Comparison of ENCODE assay signal across 24 mouse cellular contexts in genomic region chr8:48704885-48705515, GRCm38 (mm10).
DNase-seq lines count a peak whose midpoint lies in the region; ATAC-seq and TF ChIP-seq lines count a peak whose summit lies in the region.
"Had no signal": no experiment of that assay in that cellular context is flagged by ENCODE, and none has a peak within 500 bp of the region (broad histone marks: within the 10 kb centered on the region; RNA-seq: fewer than 3 reads in every experiment).

No protein-coding gene starts in this region.

- peaks cover 5% of the 10 kb centered on the region for H3K4me1 ChIP-seq in intestine, embryonic 14.5 days (replicated peaks; ENCODE audit: control insufficient read depth, insufficient read depth, low read length)
- H3K4me1 ChIP-seq in intestine, postnatal 0 days (replicated peaks; ENCODE audit: control insufficient read depth, insufficient read depth, low read length) = no peaks in the 10 kb centered on the region
- H3K4me1 ChIP-seq in lung, embryonic 14.5 days (ENCODE audit: insufficient read depth) = 0 out of 2 replicates have a peak, but pooled peaks cover 4% of the 10 kb centered on the region
- no peaks in the 10 kb centered on the region for H3K4me1 ChIP-seq in intestine, embryonic 15.5 days (replicated peaks)
- H3K4me1 ChIP-seq in stomach, embryonic 14.5 days (ENCODE audit: control insufficient read depth, insufficient read depth, low read length) = no peaks in the 10 kb centered on the region
- H3K4me1 ChIP-seq: heart, embryonic 13.5 days; liver, embryonic 15.5 days; midbrain, embryonic 15.5 days; neural tube, embryonic 12.5 days had no signal

- TF ChIP-seq CTCF in intestine, postnatal 0 days (IDR thresholded peaks at IDR 0.05; ENCODE audit: low read depth) = no peak
- TF ChIP-seq CTCF in lung, embryonic 14.5 days (IDR thresholded peaks at IDR 0.05; ENCODE audit: low read depth) = no peak

- H3K4me3 ChIP-seq in intestine, embryonic 14.5 days (ENCODE audit: low read depth, low read length) = no peak overlapping the region
- H3K4me3 ChIP-seq in intestine, postnatal 0 days (ENCODE audit: low read depth, low read length) = no peak overlapping the region
- H3K4me3 ChIP-seq in lung, embryonic 14.5 days (ENCODE audit: low read depth, low read length) = no peak overlapping the region
- H3K4me3 ChIP-seq in intestine, embryonic 15.5 days (replicated peaks) = no peak overlapping the region
- no peak overlapping the region for H3K4me3 ChIP-seq in stomach, embryonic 14.5 days (ENCODE audit: low read depth, low read length)
- H3K4me3 ChIP-seq: heart, adult 2 months; heart, embryonic 13.5 days; hindbrain, embryonic 13.5 days; left cerebral cortex, adult 2 months; limb, embryonic 10.5 days; liver, embryonic 15.5 days; midbrain, embryonic 15.5 days; neural tube, embryonic 12.5 days had no signal

- ATAC-seq in intestine, embryonic 14.5 days (replicated peaks; ENCODE audit: low FRiP score, low TSS enrichment, low read depth) = no peak
- ATAC-seq in intestine, postnatal 0 days = no peak
- ATAC-seq in lung, embryonic 14.5 days (ENCODE audit: insufficient read depth) = peak; percentile 16; the same call in 1 of the 2 replicates
- no peak for ATAC-seq in intestine, embryonic 15.5 days
- no peak for ATAC-seq in stomach, embryonic 14.5 days (ENCODE audit: insufficient number of reproducible peaks, insufficient read depth, low FRiP score, low read depth)
- ATAC-seq: forebrain, embryonic 16.5 days; midbrain, embryonic 15.5 days had no signal

- H3K9ac ChIP-seq in intestine, embryonic 14.5 days (ENCODE audit: low read length) = no peak overlapping the region
- H3K9ac ChIP-seq in intestine, postnatal 0 days (ENCODE audit: low read depth, low read length) = no peak overlapping the region
- no peak overlapping the region for H3K9ac ChIP-seq in lung, embryonic 14.5 days
- no peak overlapping the region for H3K9ac ChIP-seq in intestine, embryonic 15.5 days
- no peak overlapping the region for H3K9ac ChIP-seq in stomach, embryonic 14.5 days (replicated peaks; ENCODE audit: low read depth, low read length)
- H3K9ac ChIP-seq: heart, embryonic 13.5 days; hindbrain, embryonic 13.5 days; liver, embryonic 15.5 days; midbrain, embryonic 15.5 days; neural tube, embryonic 12.5 days had no signal

- no peaks in the 10 kb centered on the region for H3K27me3 ChIP-seq in intestine, embryonic 14.5 days (replicated peaks; ENCODE audit: control insufficient read depth, insufficient read depth, low read length)
- no peaks in the 10 kb centered on the region for H3K27me3 ChIP-seq in intestine, postnatal 0 days (replicated peaks; ENCODE audit: control insufficient read depth, insufficient read depth, low read length)
- no peaks in the 10 kb centered on the region for H3K27me3 ChIP-seq in lung, embryonic 14.5 days (ENCODE audit: insufficient read depth, low read length)
- no peaks in the 10 kb centered on the region for H3K27me3 ChIP-seq in intestine, embryonic 15.5 days (replicated peaks)
- H3K27me3 ChIP-seq in stomach, embryonic 14.5 days (ENCODE audit: control insufficient read depth, insufficient read depth, low read length) = no peaks in the 10 kb centered on the region
- H3K27me3 ChIP-seq: heart, embryonic 13.5 days; hindbrain, embryonic 13.5 days; liver, embryonic 15.5 days; midbrain, embryonic 15.5 days; neural tube, embryonic 12.5 days had no signal

- H3K36me3 ChIP-seq in intestine, embryonic 14.5 days (ENCODE audit: control insufficient read depth, insufficient read depth, low read length) = no peaks in the 10 kb centered on the region
- no peaks in the 10 kb centered on the region for H3K36me3 ChIP-seq in intestine, postnatal 0 days (ENCODE audit: control insufficient read depth, insufficient read depth)
- H3K36me3 ChIP-seq in lung, embryonic 14.5 days (ENCODE audit: insufficient read depth) = no peaks in the 10 kb centered on the region
- no peaks in the 10 kb centered on the region for H3K36me3 ChIP-seq in intestine, embryonic 15.5 days
- H3K36me3 ChIP-seq in stomach, embryonic 14.5 days (ENCODE audit: control insufficient read depth, insufficient read depth, low read length) = no peaks in the 10 kb centered on the region
- H3K36me3 ChIP-seq: heart, embryonic 13.5 days; hindbrain, embryonic 13.5 days; limb, embryonic 10.5 days; liver, embryonic 15.5 days; midbrain, embryonic 15.5 days; neural tube, embryonic 12.5 days had no signal

- H3K9me3 ChIP-seq in intestine, embryonic 14.5 days (ENCODE audit: control insufficient read depth, low read length) = no peaks in the 10 kb centered on the region; the same call in 1 of the 2 replicates
- no peaks in the 10 kb centered on the region for H3K9me3 ChIP-seq in intestine, postnatal 0 days (ENCODE audit: control insufficient read depth)
- H3K9me3 ChIP-seq in lung, embryonic 14.5 days (ENCODE audit: low read depth, low read length) = no peaks in the 10 kb centered on the region
- H3K9me3 ChIP-seq in intestine, embryonic 15.5 days = no peaks in the 10 kb centered on the region; the same call in 1 of the 2 replicates
- H3K9me3 ChIP-seq in stomach, embryonic 14.5 days (ENCODE audit: control insufficient read depth, low read depth, low read length) = no peaks in the 10 kb centered on the region
- H3K9me3 ChIP-seq: limb, embryonic 10.5 days; liver, embryonic 15.5 days; midbrain, embryonic 15.5 days had no signal

- 73% methylated on average over 10 of the region's 10 CpGs for WGBS in intestine, embryonic 14.5 days
- WGBS in intestine, postnatal 0 days = 79% methylated on average over 10 of the region's 10 CpGs
- 74% methylated on average over 10 of the region's 10 CpGs for WGBS in lung, embryonic 14.5 days
- WGBS in intestine, embryonic 15.5 days = 80% methylated on average over 10 of the region's 10 CpGs
- 77% methylated on average over 10 of the region's 10 CpGs for WGBS in stomach, embryonic 14.5 days

- intact Hi-C loops in left cerebral cortex, postnatal 25 days (cut with DNase I) = no loop called here

- H3K4me2 ChIP-seq in intestine, embryonic 14.5 days (ENCODE audit: low read length) = no peak overlapping the region
- no peak overlapping the region for H3K4me2 ChIP-seq in intestine, postnatal 0 days (replicated peaks; ENCODE audit: low read depth)
- H3K4me2 ChIP-seq in lung, embryonic 14.5 days = no peak overlapping the region
- no peak overlapping the region for H3K4me2 ChIP-seq in intestine, embryonic 15.5 days (replicated peaks)
- no peak overlapping the region for H3K4me2 ChIP-seq in stomach, embryonic 14.5 days (replicated peaks; ENCODE audit: low read depth, low read length)
- H3K4me2 ChIP-seq: heart, embryonic 13.5 days; hindbrain, embryonic 13.5 days; liver, embryonic 15.5 days; midbrain, embryonic 15.5 days; neural tube, embryonic 12.5 days had no signal

- H3K27ac ChIP-seq in intestine, embryonic 14.5 days (ENCODE audit: low read depth) = peak overlapping the region; percentile 64; the same call in 1 of the 2 replicates
- H3K27ac ChIP-seq in intestine, postnatal 0 days (ENCODE audit: low read depth, low read length) = no peak overlapping the region
- H3K27ac ChIP-seq in lung, embryonic 14.5 days (ENCODE audit: low read depth) = peak overlapping the region; percentile 28; the same call in 1 of the 2 replicates
- peak overlapping the region; percentile 27; the same call in 1 of the 2 replicates for H3K27ac ChIP-seq in intestine, embryonic 15.5 days
- H3K27ac ChIP-seq in stomach, embryonic 14.5 days (ENCODE audit: low read length) = peak overlapping the region; percentile 23; the same call in 1 of the 2 replicates
- H3K27ac ChIP-seq: heart, adult 2 months; heart, embryonic 13.5 days; hindbrain, embryonic 13.5 days; left cerebral cortex, adult 2 months; limb, embryonic 10.5 days; liver, embryonic 15.5 days; macrophage; midbrain, embryonic 15.5 days; neural tube, embryonic 12.5 days had no signal

- DNase-seq in intestine, embryonic 14.5 days (ENCODE audit: low spot score) = no peak
- no peak for DNase-seq in lung, embryonic 14.5 days
- no peak for DNase-seq in lung, postnatal 4 days
- no peak for DNase-seq in left cerebral cortex, postnatal 25 days (ENCODE audit: low spot score in 2 of 2)
- DNase-seq: adrenal gland, adult 2 months; cerebellum, adult 11-12 months; cerebellum, postnatal 10 days; gastrocnemius, postnatal 14 days; layer of hippocampus, adult 9-11 months; liver; right cerebral cortex, postnatal 4 days had no signal
